Mouse (Mus musculus): Measurements from ENCODE around the gene Rnase1. TPM values are rescaled to one million over a fixed set of nuclear protein-coding genes. Genes with fewer than 3 reads are reported as not detected.

Rnase1 gene
- polyA plus RNA-seq, 1 experiment = 0.17 TPM

GRCm38 (mm10) chr14:51148006-51148405 lies 1.4 kb upstream of the Rnase1 start:
- H3K36me3 ChIP-seq (ENCODE audit: control insufficient read depth, insufficient read depth) = no peaks in the 10 kb centered on the region
- no peak overlapping the region for H3ac ChIP-seq (ENCODE audit: control insufficient read depth, insufficient read length)
- no peaks in the 10 kb centered on the region for H3K79me2 ChIP-seq (ENCODE audit: control insufficient read depth, insufficient read depth)
- no peak overlapping the region for H3K4me3 ChIP-seq
- no peaks in the 10 kb centered on the region for H3K27me3 ChIP-seq (ENCODE audit: control insufficient read depth, insufficient read depth, insufficient read length)
- H3K4me2 ChIP-seq (ENCODE audit: low read depth) = no peak overlapping the region
- TF ChIP-seq MYOG (IDR thresholded peaks at IDR 0.05; ENCODE audit: control insufficient read depth in 1 of 3, insufficient read depth in 1 of 3, insufficient read length in 2 of 3, low read depth in 2 of 3) = no peak
- no peak for TF ChIP-seq E2F4 (IDR thresholded peaks at IDR 0.05; ENCODE audit: insufficient read depth)
- no peak for TF ChIP-seq TCF12 (IDR thresholded peaks at IDR 0.05; ENCODE audit: insufficient read depth, poor library complexity, severe bottlenecking)
- TF ChIP-seq CEBPB (IDR thresholded peaks at IDR 0.05; ENCODE audit: insufficient read depth, poor library complexity, severe bottlenecking) = no peak
- TF ChIP-seq REST (IDR thresholded peaks at IDR 0.05; ENCODE audit: insufficient read depth, insufficient read length) = no peak
- no peak for TF ChIP-seq MAX (IDR thresholded peaks at IDR 0.05; ENCODE audit: low read depth)
- no peak for TF ChIP-seq SRF (IDR thresholded peaks at IDR 0.05; ENCODE audit: control insufficient read depth, insufficient read length, low read depth)
- TF ChIP-seq POLR2AphosphoS2 (IDR thresholded peaks at IDR 0.05; ENCODE audit: insufficient read length, low read depth) = no peak
- TF ChIP-seq USF1 (IDR thresholded peaks at IDR 0.05; ENCODE audit: low read depth) = no peak
- TF ChIP-seq POLR2A (IDR thresholded peaks at IDR 0.05; ENCODE audit: insufficient read length, low read depth) = no peak
- TF ChIP-seq TCF3 (IDR thresholded peaks at IDR 0.05; ENCODE audit: insufficient read length, low read depth) = no peak
- TF ChIP-seq MYOD1 (IDR thresholded peaks at IDR 0.05; ENCODE audit: control insufficient read depth in 1 of 3, insufficient read length in 2 of 3, low read depth in 2 of 3) = no peak

- Histone ChIP-seq H3K4me3 (no peak overlapping the region), H3K36me3 (ENCODE audit: control insufficient read depth, insufficient read depth) (no peaks in the 10 kb centered on the region), H3K4me2 (ENCODE audit: low read depth) (no peak overlapping the region), H3K79me2 (ENCODE audit: control insufficient read depth, insufficient read depth) (no peaks in the 10 kb centered on the region), H3ac (ENCODE audit: control insufficient read depth, insufficient read length) (no peak overlapping the region), H3K27me3 (ENCODE audit: control insufficient read depth, insufficient read depth, insufficient read length) (no peaks in the 10 kb centered on the region)
- no peak for TF ChIP-seq POLR2AphosphoS2 (IDR thresholded peaks at IDR 0.05; ENCODE audit: insufficient read length, low read depth)
- TF ChIP-seq MYOD1 (IDR thresholded peaks at IDR 0.05; ENCODE audit: control insufficient read depth in 1 of 3, insufficient read length in 2 of 3, low read depth in 2 of 3) = no peak
- TF ChIP-seq POLR2A (IDR thresholded peaks at IDR 0.05; ENCODE audit: insufficient read length, low read depth) = no peak
- TF ChIP-seq USF1 (IDR thresholded peaks at IDR 0.05; ENCODE audit: low read depth) = no peak
- TF ChIP-seq SRF (IDR thresholded peaks at IDR 0.05; ENCODE audit: control insufficient read depth, insufficient read length, low read depth) = no peak
- no peak for TF ChIP-seq TCF3 (IDR thresholded peaks at IDR 0.05; ENCODE audit: insufficient read length, low read depth)
- TF ChIP-seq REST (IDR thresholded peaks at IDR 0.05; ENCODE audit: insufficient read depth, insufficient read length) = no peak
- no peak for TF ChIP-seq CEBPB (IDR thresholded peaks at IDR 0.05; ENCODE audit: insufficient read depth, poor library complexity, severe bottlenecking)
- TF ChIP-seq TCF12 (IDR thresholded peaks at IDR 0.05; ENCODE audit: insufficient read depth, poor library complexity, severe bottlenecking) = no peak
- TF ChIP-seq E2F4 (IDR thresholded peaks at IDR 0.05; ENCODE audit: insufficient read depth) = no peak
- no peak for TF ChIP-seq MAX (IDR thresholded peaks at IDR 0.05; ENCODE audit: low read depth)
- no peak for TF ChIP-seq MYOG (IDR thresholded peaks at IDR 0.05; ENCODE audit: control insufficient read depth in 1 of 3, insufficient read depth in 1 of 3, insufficient read length in 2 of 3, low read depth in 2 of 3)
Measured at GRCm38 (mm10) chr14:51145521-51145920, 1.1 kb downstream of the Rnase1 start.

DNA sequence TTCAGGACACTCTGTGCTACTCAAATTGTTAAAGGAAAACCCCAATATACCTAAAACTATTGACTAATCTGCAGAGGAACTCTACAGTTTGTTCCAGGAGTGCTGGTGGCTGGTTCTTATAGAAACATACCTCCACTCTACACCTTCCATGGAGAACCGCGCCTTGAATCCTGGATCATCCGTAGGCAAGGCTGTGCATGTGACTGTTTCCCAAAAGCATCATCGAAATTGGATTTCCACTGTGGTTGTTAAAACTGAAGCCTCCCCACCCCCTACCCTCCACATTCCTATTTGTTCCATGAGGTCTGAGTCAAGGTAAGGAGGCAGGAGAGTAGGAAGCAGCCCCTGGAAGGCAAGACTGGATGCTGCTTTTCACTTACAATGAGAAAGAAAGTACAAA lies 2.1 kb downstream of the Rnase1 start:
- Histone ChIP-seq H3K79me2 (ENCODE audit: control insufficient read depth, insufficient read depth) (no peaks in the 10 kb centered on the region), H3ac (ENCODE audit: control insufficient read depth, insufficient read length) (no peak overlapping the region), H3K4me2 (ENCODE audit: low read depth) (no peak overlapping the region), H3K36me3 (ENCODE audit: control insufficient read depth, insufficient read depth) (no peaks in the 10 kb centered on the region), H3K4me3 (no peak overlapping the region), H3K27me3 (ENCODE audit: control insufficient read depth, insufficient read depth, insufficient read length) (no peaks in the 10 kb centered on the region)
- TF ChIP-seq CEBPB (IDR thresholded peaks at IDR 0.05; ENCODE audit: insufficient read depth, poor library complexity, severe bottlenecking) = no peak
- TF ChIP-seq TCF3 (IDR thresholded peaks at IDR 0.05; ENCODE audit: insufficient read length, low read depth) = no peak
- no peak for TF ChIP-seq TCF12 (IDR thresholded peaks at IDR 0.05; ENCODE audit: insufficient read depth, poor library complexity, severe bottlenecking)
- no peak for TF ChIP-seq POLR2AphosphoS2 (IDR thresholded peaks at IDR 0.05; ENCODE audit: insufficient read length, low read depth)
- TF ChIP-seq MYOD1 (IDR thresholded peaks at IDR 0.05; ENCODE audit: control insufficient read depth in 1 of 3, insufficient read length in 2 of 3, low read depth in 2 of 3) = no peak
- no peak for TF ChIP-seq POLR2A (IDR thresholded peaks at IDR 0.05; ENCODE audit: insufficient read length, low read depth)
- no peak for TF ChIP-seq REST (IDR thresholded peaks at IDR 0.05; ENCODE audit: insufficient read depth, insufficient read length)
- no peak for TF ChIP-seq SRF (IDR thresholded peaks at IDR 0.05; ENCODE audit: control insufficient read depth, insufficient read length, low read depth)
- no peak for TF ChIP-seq USF1 (IDR thresholded peaks at IDR 0.05; ENCODE audit: low read depth)
- TF ChIP-seq MAX (IDR thresholded peaks at IDR 0.05; ENCODE audit: low read depth) = no peak
- no peak for TF ChIP-seq E2F4 (IDR thresholded peaks at IDR 0.05; ENCODE audit: insufficient read depth)
- TF ChIP-seq MYOG (IDR thresholded peaks at IDR 0.05; ENCODE audit: control insufficient read depth in 1 of 3, insufficient read depth in 1 of 3, insufficient read length in 2 of 3, low read depth in 2 of 3) = no peak

GRCm38 (mm10) chr14:51143937-51144336 lies 2.6 kb downstream of the Rnase1 start:
- Histone ChIP-seq H3K36me3 (ENCODE audit: control insufficient read depth, insufficient read depth) (no peaks in the 10 kb centered on the region), H3K27me3 (ENCODE audit: control insufficient read depth, insufficient read depth, insufficient read length) (no peaks in the 10 kb centered on the region), H3K79me2 (ENCODE audit: control insufficient read depth, insufficient read depth) (no peaks in the 10 kb centered on the region), H3ac (ENCODE audit: control insufficient read depth, insufficient read length) (no peak overlapping the region), H3K4me3 (no peak overlapping the region), H3K4me2 (ENCODE audit: low read depth) (no peak overlapping the region)
- no peak for TF ChIP-seq SRF (IDR thresholded peaks at IDR 0.05; ENCODE audit: control insufficient read depth, insufficient read length, low read depth)
- TF ChIP-seq MAX (IDR thresholded peaks at IDR 0.05; ENCODE audit: low read depth) = no peak
- no peak for TF ChIP-seq MYOD1 (IDR thresholded peaks at IDR 0.05; ENCODE audit: control insufficient read depth in 1 of 3, insufficient read length in 2 of 3, low read depth in 2 of 3)
- TF ChIP-seq REST (IDR thresholded peaks at IDR 0.05; ENCODE audit: insufficient read depth, insufficient read length) = no peak
- TF ChIP-seq TCF12 (IDR thresholded peaks at IDR 0.05; ENCODE audit: insufficient read depth, poor library complexity, severe bottlenecking) = no peak
- no peak for TF ChIP-seq POLR2A (IDR thresholded peaks at IDR 0.05; ENCODE audit: insufficient read length, low read depth)
- TF ChIP-seq CEBPB (IDR thresholded peaks at IDR 0.05; ENCODE audit: insufficient read depth, poor library complexity, severe bottlenecking) = no peak
- no peak for TF ChIP-seq E2F4 (IDR thresholded peaks at IDR 0.05; ENCODE audit: insufficient read depth)
- TF ChIP-seq POLR2AphosphoS2 (IDR thresholded peaks at IDR 0.05; ENCODE audit: insufficient read length, low read depth) = no peak
- no peak for TF ChIP-seq MYOG (IDR thresholded peaks at IDR 0.05; ENCODE audit: control insufficient read depth in 1 of 3, insufficient read depth in 1 of 3, insufficient read length in 2 of 3, low read depth in 2 of 3)
- no peak for TF ChIP-seq TCF3 (IDR thresholded peaks at IDR 0.05; ENCODE audit: insufficient read length, low read depth)
- TF ChIP-seq USF1 (IDR thresholded peaks at IDR 0.05; ENCODE audit: low read depth) = no peak

Data from myocyte (in vitro differentiated cells).